Mouse (Mus musculus) G1E (cell line): ENCODE measurements at regions not wholly inside any gene's neighbourhood (a gene's known extent, or its start where the extent isn't known, plus 50 kb on each side); places are given as distances from the start of the nearest gene placed in this dataset.

ENCODE experiments used
- ATAC-seq: 2 replicates; pipeline ENCODE4 v1.8.0; 2016; ENCODE audit warnings: mild to moderate bottlenecking; ENCODE audit not compliant: insufficient number of reproducible peaks, poor library complexity, low FRiP score, severe bottlenecking; ENCODE audit errors: extremely low read depth
- DNase-seq: peaks from one replicate; pipeline ENCODE4 v3.0.0; 2012; ENCODE audit warnings: low spot score
- H3K27me3 ChIP-seq: 2 replicates; pipeline ENCODE4 v1.6.1; 2012; ENCODE audit warnings: mild to moderate bottlenecking, low read length, inconsistent platforms; ENCODE audit not compliant: insufficient read depth
- H3K36me3 ChIP-seq: replicated peaks from 2 replicates; pipeline ENCODE3; 2012; ENCODE audit warnings: mild to moderate bottlenecking, inconsistent platforms
- H3K4me1 ChIP-seq: 2 replicates; pipeline ENCODE4 v1.6.1; 2012; ENCODE audit warnings: low read depth, low read length, inconsistent platforms, mixed read lengths; ENCODE audit not compliant: insufficient read depth
- H3K4me3 ChIP-seq: 2 replicates; pipeline ENCODE4 v1.5.1; 2012; ENCODE audit warnings: low read depth, mild to moderate bottlenecking, inconsistent platforms, low read length, moderate library complexity, mixed read lengths
- H3K9me3 ChIP-seq: replicated peaks from 2 replicates; pipeline ENCODE4 v1.6.1; 2012; ENCODE audit warnings: inconsistent platforms
- CTCF ChIP-seq: IDR thresholded peaks from 2 replicates; pipeline ENCODE4 v1.5.1; 2012; ENCODE audit warnings: low read depth, low read length, inconsistent platforms, mixed read lengths
- GATA1 ChIP-seq: IDR thresholded peaks from 2 replicates; pipeline ENCODE4 v1.6.1; 2012; ENCODE audit warnings: borderline replicate concordance, low read length, inconsistent platforms, mixed read lengths
- GATA2 ChIP-seq: IDR thresholded peaks from 2 replicates; pipeline ENCODE4 v1.6.1; 2012; ENCODE audit warnings: low read depth, low read length, inconsistent platforms, borderline replicate concordance
- POLR2AphosphoS5 ChIP-seq: IDR thresholded peaks from 2 replicates; pipeline ENCODE4 v1.6.1; 2012; ENCODE audit warnings: low read depth, low read length, inconsistent platforms; ENCODE audit not compliant: insufficient replicate concordance
- TAL1 ChIP-seq: conservative IDR thresholded peaks from 2 replicates; pipeline ENCODE4 v1.6.1; 2012; ENCODE audit warnings: low read depth, low read length, inconsistent platforms, mixed read lengths

- ATAC-seq (no peak), DNase-seq (no peak)
- TF ChIP-seq POLR2AphosphoS5, result no peak
- TF ChIP-seq TAL1, result no peak
- TF ChIP-seq CTCF, result no peak
- TF ChIP-seq GATA2, result no peak
- TF ChIP-seq GATA1, result no peak
- no peaks in the 10 kb centered on the region for H3K27me3 ChIP-seq
- no peak overlapping the region for H3K4me3 ChIP-seq
- no peaks in the 10 kb centered on the region for H3K36me3 ChIP-seq
- H3K9me3 ChIP-seq, result peaks cover 88% of the 10 kb centered on the region
- H3K4me1 ChIP-seq, result no peaks in the 10 kb centered on the region
Measured at GRCm38 (mm10) chr15:88502311-88502710, 97.8 kb upstream of the Zdhhc25 start.

GRCm38 (mm10) chr15:88503896-88504295 lies 96.2 kb upstream of the Zdhhc25 start:
- DNase-seq (no peak), ATAC-seq (no peak)
- no peaks in the 10 kb centered on the region for H3K36me3 ChIP-seq
- H3K27me3 ChIP-seq, result no peaks in the 10 kb centered on the region
- H3K9me3 ChIP-seq, result peaks cover 87% of the 10 kb centered on the region
- no peaks in the 10 kb centered on the region for H3K4me1 ChIP-seq
- TF ChIP-seq GATA1, result no peak
- no peak for TF ChIP-seq TAL1
- no peak overlapping the region for H3K4me3 ChIP-seq

GRCm38 (mm10) chr15:88505491-88506119 lies 94.5 kb upstream of the Zdhhc25 start:
- no peaks in the 10 kb centered on the region for H3K4me1 ChIP-seq
- TF ChIP-seq GATA2 (no peak), GATA1 (no peak), CTCF (no peak), POLR2AphosphoS5 (no peak), TAL1 (no peak)
- ATAC-seq (no peak), DNase-seq (no peak)
- no peaks in the 10 kb centered on the region for H3K36me3 ChIP-seq
- no peak overlapping the region for H3K4me3 ChIP-seq
- no peaks in the 10 kb centered on the region for H3K27me3 ChIP-seq
- peaks cover 85% of the 10 kb centered on the region for H3K9me3 ChIP-seq

GRCm38 (mm10) chr15:88507886-88508285 lies 92.2 kb upstream of the Zdhhc25 start:
- H3K4me1 ChIP-seq, result no peaks in the 10 kb centered on the region
- no peaks in the 10 kb centered on the region for H3K36me3 ChIP-seq
- H3K4me3 ChIP-seq, result no peak overlapping the region
- no peak for ATAC-seq
- DNase-seq, result no peak
- peaks cover 80% of the 10 kb centered on the region for H3K9me3 ChIP-seq
- H3K27me3 ChIP-seq, result no peaks in the 10 kb centered on the region
- TF ChIP-seq TAL1 (no peak), GATA2 (no peak), POLR2AphosphoS5 (no peak), CTCF (no peak)

- ATAC-seq (no peak), DNase-seq (no peak)
- Histone ChIP-seq H3K27me3 (no peaks in the 10 kb centered on the region), H3K4me3 (no peak overlapping the region), H3K9me3 (peaks cover 80% of the 10 kb centered on the region), H3K36me3 (no peaks in the 10 kb centered on the region), H3K4me1 (no peaks in the 10 kb centered on the region)
- no peak for TF ChIP-seq GATA2
- no peak for TF ChIP-seq GATA1
- no peak for TF ChIP-seq CTCF
- TF ChIP-seq POLR2AphosphoS5, result no peak
- TF ChIP-seq TAL1, result no peak
Measured at GRCm38 (mm10) chr15:88508971-88509370, 91.1 kb upstream of the Zdhhc25 start.

GRCm38 (mm10) chr15:88509626-88510025 lies 90.5 kb upstream of the Zdhhc25 start:
- Histone ChIP-seq H3K27me3 (no peaks in the 10 kb centered on the region), H3K36me3 (no peaks in the 10 kb centered on the region), H3K4me3 (no peak overlapping the region), H3K4me1 (no peaks in the 10 kb centered on the region), H3K9me3 (peaks cover 79% of the 10 kb centered on the region)
- DNase-seq, result no peak
- TF ChIP-seq POLR2AphosphoS5 (no peak), TAL1 (no peak), CTCF (no peak), GATA2 (no peak), GATA1 (no peak)
- no peak for ATAC-seq
